Mouse (Mus musculus) embryonic facial prominence, embryonic 11.5 days (tissue): ENCODE results near the gene Pabpc4. TPM values are rescaled to one million over a fixed set of nuclear protein-coding genes. Genes with fewer than 3 reads are reported as not detected.
A peak's percentile ranks its signal among the peaks of the same experiment; 100 is the strongest.

Experiments used
- ATAC-seq: fragments of 200-750 bp; cut with Nextera tagmentation; replicated peaks from 2 replicates; pipeline ENCODE4 v1.8.0; 2017; ENCODE audit warnings: low read depth; ENCODE audit not compliant: insufficient number of reproducible peaks, low FRiP score, low TSS enrichment
- DNase-seq: peaks from one replicate; pipeline ENCODE4 v3.0.0-alpha.2; 2015; ENCODE audit warnings: low spot score
- H3K27ac ChIP-seq: fragments of 300-500 bp; sonication (generic); replicated peaks from 2 replicates; pipeline ENCODE4 v1.5.1; 2014; ENCODE audit warnings: mild to moderate bottlenecking, low read depth, low read length, control low read depth
- H3K27me3 ChIP-seq: fragments of 300-500 bp; sonication (generic); 2 replicates; pipeline ENCODE4 v1.6.1; 2014; ENCODE audit warnings: mild to moderate bottlenecking, low read length, moderate library complexity, mixed read lengths; ENCODE audit not compliant: control insufficient read depth, insufficient read depth
- H3K36me3 ChIP-seq: fragments of 300-500 bp; sonication (generic); replicated peaks from 2 replicates; pipeline ENCODE4 v1.6.1; 2014; ENCODE audit warnings: low read depth, mild to moderate bottlenecking, low read length, moderate library complexity, mixed read lengths; ENCODE audit not compliant: control insufficient read depth, insufficient read depth
- H3K4me1 ChIP-seq: fragments of 300-500 bp; sonication (generic); 2 replicates; pipeline ENCODE4 v1.6.1; 2014; ENCODE audit warnings: low read length, mixed read lengths; ENCODE audit not compliant: control insufficient read depth, insufficient read depth
- H3K4me2 ChIP-seq: fragments of 300-500 bp; sonication (generic); 2 replicates; pipeline ENCODE4 v1.6.1; 2014; ENCODE audit warnings: low read depth, mild to moderate bottlenecking, control low read depth, low read length, moderate library complexity
- H3K4me3 ChIP-seq: fragments of 300-500 bp; sonication (generic); 2 replicates; pipeline ENCODE4 v1.5.1; 2014; ENCODE audit warnings: low read depth, low read length, control low read depth
- H3K9ac ChIP-seq: fragments of 300-500 bp; sonication (generic); replicated peaks from 2 replicates; pipeline ENCODE4 v1.6.1; 2014; ENCODE audit warnings: mild to moderate bottlenecking, control low read depth, low read length
- H3K9me3 ChIP-seq: fragments of 300-500 bp; sonication (generic); replicated peaks from 2 replicates; pipeline ENCODE4 v1.6.1; 2016; ENCODE audit warnings: mild to moderate bottlenecking, low read length, inconsistent platforms, mixed read lengths; ENCODE audit not compliant: control insufficient read depth
- WGBS: fragments of 180-500 bp; shearing (Covaris S2); extraction: QIAGEN DNeasy Blood & Tissue Kit; methylation state at CpG from one replicate; pipeline ENCODE4 v1.1.7; 2014; 5-methylcytosine and 5-hydroxymethylcytosine counted together
- polyA plus RNA-seq: library from polyadenylated mRNA; unstranded; fragments of >200 nt; fragmentation: Nextera tagmentation; extraction: Ambion mirVana; gene quantifications from 2 replicates; pipeline ENCODE4 v1.2.1, GENCODE M21; 2014

The Pabpc4 gene
- polyA plus RNA-seq, 1 experiment from 2014 or later: 44.0 TPM

- no peaks in the 10 kb centered on the region for H3K4me1 ChIP-seq
- H3K4me3 ChIP-seq: no peak overlapping the region
- 89% methylated on average over 21 of the region's 21 CpGs for WGBS
- no peak for DNase-seq
- H3K36me3 ChIP-seq: peaks cover 24% of the 10 kb centered on the region
- H3K4me2 ChIP-seq: no peak overlapping the region
- H3K9me3 ChIP-seq: no peaks in the 10 kb centered on the region
- no peak overlapping the region for H3K27ac ChIP-seq
- H3K27me3 ChIP-seq: no peaks in the 10 kb centered on the region
- H3K9ac ChIP-seq: no peak overlapping the region
- 0 out of 2 replicates have a peak, but pooled peaks have one; percentile 21 for ATAC-seq
Measured at GRCm38 (mm10) chr4:123295516-123296147, 33.5 kb downstream of the Pabpc4 start.

- no peaks in the 10 kb centered on the region for H3K9me3 ChIP-seq
- peaks cover 20% of the 10 kb centered on the region for H3K36me3 ChIP-seq
- H3K4me2 ChIP-seq: no peak overlapping the region
- DNase-seq (no peak), ATAC-seq (no peak)
- H3K9ac ChIP-seq: no peak overlapping the region
- no peak overlapping the region for H3K27ac ChIP-seq
- no peak overlapping the region for H3K4me3 ChIP-seq
- H3K27me3 ChIP-seq: no peaks in the 10 kb centered on the region
- 87% methylated on average over 5 of the region's 5 CpGs for WGBS
- H3K4me1 ChIP-seq: no peaks in the 10 kb centered on the region
Measured at GRCm38 (mm10) chr4:123296148-123296534, 34.0 kb downstream of the Pabpc4 start.

- WGBS: 91% methylated on average over 21 of the region's 22 CpGs
Measured at GRCm38 (mm10) chr4:123297195-123297960, 35.2 kb downstream of the Pabpc4 start.

GRCm38 (mm10) chr4:123298226-123298625, 36.1 kb downstream of the Pabpc4 start:
- Histone ChIP-seq H3K27ac (no peak overlapping the region), H3K9me3 (no peaks in the 10 kb centered on the region), H3K36me3 (peaks cover 25% of the 10 kb centered on the region), H3K9ac (no peak overlapping the region), H3K4me3 (no peak overlapping the region), H3K27me3 (no peaks in the 10 kb centered on the region), H3K4me1 (no peaks in the 10 kb centered on the region), H3K4me2 (no peak overlapping the region)
- 91% methylated on average over 4 of the region's 4 CpGs for WGBS
- DNase-seq (no peak), ATAC-seq (no peak)

More at GRCm38 (mm10) chr4:123297195-123297960, 35.2 kb downstream of the Pabpc4 start:
- DNase-seq (no peak), ATAC-seq (no peak; the same call in 1 of the 2 replicates)
- no peak overlapping the region for H3K27ac ChIP-seq
- no peaks in the 10 kb centered on the region for H3K4me1 ChIP-seq
- H3K4me3 ChIP-seq: no peak overlapping the region
- no peaks in the 10 kb centered on the region for H3K27me3 ChIP-seq
- no peak overlapping the region for H3K9ac ChIP-seq
- no peaks in the 10 kb centered on the region for H3K9me3 ChIP-seq
- no peak overlapping the region for H3K4me2 ChIP-seq
- peaks cover 21% of the 10 kb centered on the region for H3K36me3 ChIP-seq

GRCm38 (mm10) chr4:123298980-123299670, 37.0 kb downstream of the Pabpc4 start:
- no peaks in the 10 kb centered on the region for H3K9me3 ChIP-seq
- no peak overlapping the region for H3K4me2 ChIP-seq
- no peak overlapping the region for H3K27ac ChIP-seq
- DNase-seq: no peak
- H3K9ac ChIP-seq: no peak overlapping the region
- 94% methylated on average over 11 of the region's 11 CpGs for WGBS
- no peaks in the 10 kb centered on the region for H3K27me3 ChIP-seq
- no peak overlapping the region for H3K4me3 ChIP-seq
- H3K36me3 ChIP-seq: peaks cover 23% of the 10 kb centered on the region
- H3K4me1 ChIP-seq: no peaks in the 10 kb centered on the region
- ATAC-seq: no peak

GRCm38 (mm10) chr4:123305789-123306188, 43.6 kb downstream of the Pabpc4 start:
- Histone ChIP-seq H3K27me3 (no peaks in the 10 kb centered on the region), H3K4me3 (no peak overlapping the region), H3K4me2 (no peak overlapping the region), H3K27ac (no peak overlapping the region), H3K36me3 (peaks cover 6% of the 10 kb centered on the region), H3K9me3 (no peaks in the 10 kb centered on the region), H3K4me1 (no peaks in the 10 kb centered on the region), H3K9ac (no peak overlapping the region)
- WGBS: 28% methylated on average over 3 of the region's 3 CpGs
- peak; percentile 78 for DNase-seq
- no peak for ATAC-seq

- ATAC-seq (no peak), DNase-seq (no peak)
- no peak overlapping the region for H3K9ac ChIP-seq
- no peaks in the 10 kb centered on the region for H3K4me1 ChIP-seq
- no peaks in the 10 kb centered on the region for H3K27me3 ChIP-seq
- H3K4me2 ChIP-seq: no peak overlapping the region
- no peak overlapping the region for H3K27ac ChIP-seq
- WGBS: 88% methylated on average over 10 of the region's 10 CpGs
- H3K9me3 ChIP-seq: no peaks in the 10 kb centered on the region
- H3K36me3 ChIP-seq: peaks cover 6% of the 10 kb centered on the region
- H3K4me3 ChIP-seq: no peak overlapping the region
Measured at GRCm38 (mm10) chr4:123306999-123307398, 44.8 kb downstream of the Pabpc4 start.

GRCm38 (mm10) chr4:123308292-123308691, 46.1 kb downstream of the Pabpc4 start:
- DNase-seq (no peak), ATAC-seq (no peak)
- Histone ChIP-seq H3K27me3 (no peaks in the 10 kb centered on the region), H3K4me3 (no peak overlapping the region), H3K4me1 (no peaks in the 10 kb centered on the region), H3K4me2 (no peak overlapping the region), H3K9ac (no peak overlapping the region), H3K36me3 (no peaks in the 10 kb centered on the region), H3K27ac (no peak overlapping the region), H3K9me3 (no peaks in the 10 kb centered on the region)
- 54% methylated on average over 3 of the region's 3 CpGs for WGBS
